Mouse (Mus musculus) layer of hippocampus, postnatal 10 days (tissue): ENCODE results near the gene Tfeb. TPM values are rescaled to one million over a fixed set of nuclear protein-coding genes. Genes with fewer than 3 reads are reported as not detected.

Experiments
- DNase-seq, 2 experiments: peaks; one replicate each; pipeline ENCODE4 v3.0.0; 2021; ENCODE audit warnings: low spot score in 2 of 2
- long read RNA-seq: library from polyadenylated mRNA; stranded (forward); transcript quantifications from one replicate; pipeline ENCODE4 v2.0.0, GENCODE M21; 2023
- total RNA-seq, 2 experiments: library from RNA; stranded (reverse); gene quantifications; 2 replicates each; pipeline ENCODE4 v1.2.3; 2021

The Tfeb gene
- total RNA-seq = 10 to 100 TPM in 1 of 2 experiments, 1 to 10 TPM in 1; 8.4 to 12.7 TPM
- long read RNA-seq, transcript Tfeb-202 (9 exons, 2,342 nt) = major isoform, 5 of 6 reads
- long read RNA-seq, partial matches to known transcripts = 0 of 6 reads
- long read RNA-seq, other reads (novel, unspliced or antisense) = 0 of 6 reads

- DNase-seq = peak; percentile 99
Measured at GRCm38 (mm10) chr17:47736856-47737255, at the start of gene Tfeb. Tfeb (plus strand) TSS chr17:47737030.

- DNase-seq = peak; percentile 91 to 95
Measured at GRCm38 (mm10) chr17:47687409-47688343, 49.2 kb upstream of the Tfeb start.

- no peak for DNase-seq
Measured at GRCm38 (mm10) chr17:47688344-47688607, 48.6 kb upstream of the Tfeb start, which contains the start of gene Tomm6. Tomm6 (minus strand) TSS chr17:47688386.

DNA sequence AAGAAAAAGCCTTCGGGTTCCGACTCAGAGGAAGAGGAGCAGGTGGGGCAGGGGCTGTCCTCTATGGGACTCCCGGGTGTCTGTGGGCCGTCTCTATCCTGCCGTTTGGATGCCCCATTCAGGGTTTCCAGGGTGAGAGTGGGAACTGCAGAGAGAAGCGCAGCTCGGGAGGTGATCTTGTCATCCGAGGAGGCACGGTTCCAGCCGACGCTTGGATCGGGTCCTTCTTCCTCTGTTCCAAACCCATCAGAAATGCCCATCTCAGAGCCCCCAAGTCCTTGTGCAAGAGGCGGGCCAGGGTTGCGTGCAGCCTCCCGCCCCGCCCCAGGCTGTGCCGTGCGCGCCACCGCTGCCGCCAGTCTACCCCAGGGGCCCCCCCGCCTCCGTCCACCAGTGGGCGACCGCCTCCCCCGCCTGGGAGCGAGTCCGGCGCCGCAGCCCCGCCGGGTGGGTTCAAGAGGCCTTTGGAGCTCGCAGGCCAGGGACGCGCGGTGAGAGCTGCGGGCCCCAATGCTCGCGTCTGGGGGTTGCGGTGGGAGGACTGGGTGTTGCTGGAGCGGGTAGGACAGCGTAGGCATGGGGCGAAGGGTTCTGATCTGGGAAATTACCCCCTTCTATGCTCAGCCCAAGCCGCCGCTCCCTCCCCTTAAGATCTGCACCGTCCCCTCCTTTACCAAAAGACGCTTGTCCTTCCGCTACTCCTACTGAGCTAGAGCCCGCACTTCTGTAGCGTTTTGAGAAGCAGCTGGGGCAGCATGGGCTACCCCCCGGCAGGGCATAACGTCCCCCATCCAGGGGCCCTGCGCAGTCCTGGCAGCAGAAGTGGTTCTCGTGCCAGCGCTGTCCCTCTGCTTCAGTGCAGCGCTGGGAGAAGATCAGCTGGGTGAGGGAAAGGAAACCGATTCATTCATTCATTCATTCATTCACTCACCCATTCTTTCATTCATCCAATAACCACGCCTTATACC lies 47.9 kb upstream of the Tfeb start, which contains the start of gene Frs3:
Gene Frs3, plus strand, starts transcription at position 423 of the 968 bp plus-strand sequence.
- DNase-seq = peak; percentile 82 to 90

DNA sequence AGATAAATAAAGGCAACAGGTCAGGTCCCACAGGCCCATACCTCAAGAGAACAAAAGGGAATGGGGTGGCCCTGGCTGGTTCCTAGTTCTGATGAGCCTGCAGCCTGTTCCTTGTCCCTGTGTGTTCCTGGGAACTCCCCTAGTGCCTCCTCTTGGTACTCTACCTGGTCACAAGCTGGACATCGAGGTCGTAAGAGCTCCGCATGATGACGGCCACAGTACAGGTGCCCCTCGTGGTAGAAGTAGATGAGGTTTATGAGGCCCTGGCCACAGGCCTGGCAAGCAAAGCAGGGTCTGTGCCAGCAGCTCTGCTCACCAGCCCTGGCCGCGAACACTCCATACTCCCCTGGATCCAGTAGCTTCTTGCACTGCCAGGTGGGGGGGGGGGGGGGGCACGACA lies 46.9 kb upstream of the Tfeb start:
- DNase-seq = no peak

- no peak for DNase-seq
Measured at GRCm38 (mm10) chr17:47691650-47692049, 45.2 kb upstream of the Tfeb start.

GRCm38 (mm10) chr17:47693671-47694441 lies 43.0 kb upstream of the Tfeb start:
- DNase-seq = no peak

DNA sequence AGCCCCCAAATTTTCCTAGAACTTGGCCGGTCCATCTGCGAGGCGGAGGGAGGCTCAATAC lies 42.6 kb upstream of the Tfeb start, which contains the start of gene Gm21981:
Gene Gm21981, minus strand, starts transcription at position 14 of the 61 bp plus-strand sequence.
- no peak for DNase-seq

DNA sequence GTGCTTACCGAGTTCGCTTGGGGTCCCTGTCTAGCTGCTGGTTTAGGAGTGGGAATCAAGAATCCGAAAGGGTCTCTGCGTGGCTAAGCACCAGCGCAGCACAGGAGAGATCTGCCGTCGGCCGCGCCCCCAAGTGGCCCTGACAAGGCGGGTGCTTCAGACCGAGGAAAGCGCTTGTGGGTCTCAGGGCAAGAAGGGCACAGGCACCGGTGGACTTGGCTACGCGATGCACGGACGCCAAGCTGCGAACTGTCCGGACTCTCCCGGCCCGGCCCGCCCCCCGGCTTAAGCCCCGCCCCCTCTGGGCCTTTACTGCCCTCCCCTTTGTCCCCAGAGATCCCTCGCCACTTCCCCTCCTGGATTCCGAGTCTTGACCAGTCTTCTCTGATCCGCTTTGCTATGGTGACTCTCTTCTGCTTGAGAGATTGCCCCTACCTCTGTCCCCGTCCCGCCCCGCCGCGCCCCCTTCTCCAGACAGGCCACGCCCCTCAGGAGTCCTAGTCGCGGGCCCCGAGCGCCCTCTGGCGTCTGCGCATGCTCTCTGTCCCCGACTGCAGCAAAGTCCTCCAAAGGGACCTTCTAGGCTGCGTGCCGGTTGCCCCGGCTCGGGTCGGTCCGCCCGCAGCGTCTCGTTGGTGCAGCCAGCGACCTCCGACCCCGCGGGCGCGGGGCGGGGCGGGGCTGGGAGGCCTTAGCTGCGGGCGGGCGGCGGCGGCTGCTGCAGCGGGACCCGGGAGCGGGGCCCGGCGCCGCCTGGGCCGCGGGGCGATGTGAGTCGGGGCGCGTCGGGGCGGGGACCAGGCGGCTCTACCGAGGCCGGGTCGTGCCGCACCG lies 42.1 kb upstream of the Tfeb start, which contains the start of gene Prickle4:
Gene Prickle4, minus strand, starts transcription at position 234 of the 834 bp plus-strand sequence.
- DNase-seq = peak; percentile 99

GRCm38 (mm10) chr17:47695337-47695710 lies 41.5 kb upstream of the Tfeb start:
- DNase-seq = no peak

DNA sequence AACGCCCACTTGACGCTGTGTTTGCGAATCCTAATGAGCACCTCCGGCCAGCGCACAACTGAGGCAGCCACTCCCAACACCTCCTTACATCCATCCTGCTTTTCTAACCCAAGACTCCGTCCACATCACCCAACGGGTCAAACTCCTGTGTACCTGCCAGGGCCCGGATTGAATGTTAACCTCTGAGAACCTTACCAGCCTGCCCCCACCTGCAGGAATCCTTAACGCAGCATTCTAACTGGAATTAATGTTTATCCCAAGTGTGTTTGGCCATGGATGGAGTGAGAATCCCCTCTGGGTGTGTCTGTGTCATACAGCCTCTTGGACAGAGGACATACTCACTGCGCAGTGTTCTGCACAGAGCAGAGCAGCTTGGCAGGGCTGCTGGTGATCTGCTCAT lies 38.7 kb upstream of the Tfeb start:
- no peak for DNase-seq

DNA sequence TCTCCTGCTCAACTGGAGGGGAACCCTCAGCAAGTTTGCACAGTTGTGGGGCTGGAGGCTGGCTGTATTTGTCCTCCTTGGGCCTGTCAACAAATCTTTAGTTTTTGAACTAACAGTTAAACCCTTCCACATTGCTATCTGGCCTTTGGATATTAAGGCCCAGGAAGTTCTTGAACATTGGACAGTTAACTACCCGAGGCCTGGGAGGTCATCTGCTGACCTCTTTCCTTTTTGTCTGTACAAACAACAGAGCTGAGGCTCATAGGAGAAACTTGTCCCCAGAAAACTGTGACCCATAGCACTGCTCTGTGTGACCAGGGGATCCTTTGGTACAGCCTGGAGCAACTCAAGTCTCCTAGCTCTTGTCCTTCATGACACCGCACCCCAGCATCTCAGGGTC lies 37.8 kb upstream of the Tfeb start:
- no peak for DNase-seq

DNA sequence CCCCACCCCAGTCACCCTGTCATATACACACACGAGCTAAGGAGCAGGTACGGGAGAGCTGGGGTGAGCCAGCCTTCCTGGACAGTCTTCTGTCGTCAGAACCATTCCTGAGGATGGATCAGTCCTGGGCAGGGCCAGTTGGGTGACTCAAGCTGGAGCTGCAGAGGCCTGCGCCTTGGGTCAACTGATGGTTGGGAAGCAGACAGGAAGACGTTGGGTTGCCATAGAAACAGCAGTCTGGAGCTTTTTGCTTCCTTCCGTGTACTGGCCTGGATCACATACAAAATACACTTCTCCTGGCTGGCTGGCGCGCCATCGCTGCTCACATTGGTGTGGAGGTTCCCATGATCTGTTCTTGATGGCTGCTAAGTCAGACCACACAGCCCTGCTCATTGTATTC lies 35.0 kb upstream of the Tfeb start:
- DNase-seq = no peak

DNA sequence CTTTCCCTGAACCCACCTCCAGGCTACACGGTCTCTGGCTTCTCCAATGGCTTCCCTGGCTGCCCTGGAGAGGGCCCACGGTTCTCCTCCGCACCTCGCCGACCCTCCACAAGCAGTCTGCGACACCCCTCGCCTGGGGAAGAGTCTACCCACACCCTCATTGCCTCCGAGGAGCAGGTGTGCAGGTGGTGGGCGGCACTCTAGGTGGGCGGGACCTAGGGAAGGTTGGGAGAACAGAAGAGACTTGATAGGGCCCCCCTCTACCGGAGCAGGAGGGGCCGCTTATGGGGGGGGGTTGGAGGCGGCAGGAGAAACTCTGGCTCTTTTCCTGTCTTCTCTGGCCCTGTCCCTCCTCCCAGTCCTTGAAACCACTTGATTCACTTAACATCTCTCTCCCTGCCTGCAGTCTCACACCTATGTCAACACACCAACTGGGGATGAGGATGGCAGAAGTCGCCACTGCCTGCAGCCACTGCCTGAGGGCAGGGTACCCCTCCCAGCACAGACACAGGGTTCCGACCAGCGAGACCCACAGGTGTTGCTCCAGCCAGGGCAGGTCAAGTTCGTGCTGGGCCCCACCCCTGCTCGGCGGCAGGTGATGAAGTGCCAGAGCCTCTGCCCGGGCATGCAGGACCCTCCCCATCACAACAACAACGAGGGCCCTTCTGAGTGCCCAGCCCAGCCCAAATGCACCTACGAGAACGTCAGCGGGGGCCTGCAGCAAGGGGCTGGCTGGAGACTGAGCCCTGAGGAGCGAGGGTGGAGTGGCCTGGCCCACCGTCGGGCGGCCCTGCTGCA lies 34.1 kb upstream of the Tfeb start:
- no peak for DNase-seq

GRCm38 (mm10) chr17:47703556-47703955 lies 33.3 kb upstream of the Tfeb start:
- DNase-seq = no peak

GRCm38 (mm10) chr17:47704692-47705091 lies 32.1 kb upstream of the Tfeb start:
- DNase-seq = no peak

- no peak for DNase-seq
Measured at GRCm38 (mm10) chr17:47706196-47706595, 30.6 kb upstream of the Tfeb start.

- DNase-seq = no peak
Measured at GRCm38 (mm10) chr17:47707961-47708360, 28.9 kb upstream of the Tfeb start.

DNA sequence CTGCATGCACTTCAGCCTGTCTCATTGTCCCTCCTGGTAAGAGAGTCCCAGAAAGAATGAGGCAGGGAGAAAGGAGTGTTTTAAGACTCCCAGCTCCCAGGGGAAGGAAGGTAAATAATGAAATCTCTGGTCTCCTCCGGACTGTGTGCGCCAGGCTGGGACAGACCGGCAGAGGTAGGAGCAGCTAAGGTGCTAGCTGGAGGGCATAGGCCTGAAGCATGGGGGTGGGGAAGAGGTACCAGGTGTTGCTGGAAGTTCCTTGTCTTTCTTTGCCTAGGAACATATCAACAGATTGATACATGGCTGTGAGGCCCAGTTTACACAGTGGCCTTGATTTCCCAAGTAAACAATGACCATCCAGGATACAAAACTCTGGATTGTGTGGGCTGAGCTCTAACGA lies 27.9 kb upstream of the Tfeb start:
- no peak for DNase-seq

DNA sequence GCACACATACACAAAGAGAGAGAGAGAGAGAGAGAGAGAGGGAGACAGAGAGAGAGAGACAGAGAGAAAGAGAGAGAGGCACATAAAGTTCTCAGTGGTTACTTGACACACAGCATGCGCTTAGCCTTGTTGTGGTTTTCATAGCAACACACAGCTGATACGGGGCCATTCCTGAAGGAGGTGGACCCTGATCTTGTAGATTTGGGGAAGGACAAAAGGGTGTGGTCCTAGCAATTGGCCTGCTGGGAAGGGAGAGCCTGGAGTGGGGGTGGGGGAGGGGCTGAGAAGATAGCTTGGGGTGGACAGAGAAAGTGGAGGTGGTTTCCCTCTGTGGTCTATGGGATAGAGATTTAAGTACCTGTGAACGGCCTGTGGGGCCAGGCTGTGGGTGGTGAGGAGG lies 26.8 kb upstream of the Tfeb start:
- no peak for DNase-seq
